8 mouse cellular contexts compared by ENCODE assay signal in the genomic region with DNA sequence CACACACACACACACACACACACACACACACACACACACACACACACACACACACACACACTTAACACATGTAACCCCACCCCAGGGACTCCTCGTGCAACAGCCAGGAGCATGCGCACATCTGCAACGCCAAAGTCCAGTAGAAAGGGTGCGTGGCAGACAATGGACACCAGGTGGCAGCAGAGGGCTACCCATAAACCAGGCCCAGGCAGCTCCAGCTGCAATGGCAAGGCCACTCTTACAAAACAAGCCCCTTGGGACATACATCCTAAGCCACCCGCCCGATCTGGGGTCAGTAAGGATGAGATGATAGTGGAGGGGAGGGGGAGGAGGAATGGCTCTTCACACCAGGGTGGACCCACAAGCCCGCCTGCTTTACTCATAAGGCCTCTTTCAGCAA. TPM values are rescaled to one million over a fixed set of nuclear protein-coding genes. Genes with fewer than 3 reads are reported as not detected.
A peak's percentile ranks its signal among the peaks of the same experiment; 100 is the strongest.
DNase-seq lines count a peak whose midpoint lies in the region; ATAC-seq and TF ChIP-seq lines count a peak whose summit lies in the region.

No protein-coding gene starts in this region.

- H3K4me2 ChIP-seq in forebrain, embryonic 15.5 days (replicated peaks): no peak overlapping the region

- TF ChIP-seq CTCF in thymus, adult 2 months (IDR thresholded peaks at IDR 0.05; ENCODE audit: borderline replicate concordance, control insufficient read depth, extremely low read depth, insufficient read depth, low read length, poor library complexity): peak; percentile 96

- peak; percentile 68 for ATAC-seq in forebrain, embryonic 15.5 days (replicated peaks)

- H3K27me3 ChIP-seq in forebrain, embryonic 15.5 days: no peaks in the 10 kb centered on the region
- H3K27me3 ChIP-seq in thymus, adult 2 months (ENCODE audit: control insufficient read depth, insufficient read depth, low read length): no peaks in the 10 kb centered on the region

- H3K9ac ChIP-seq in forebrain, embryonic 15.5 days (replicated peaks): no peak overlapping the region

- H3K4me1 ChIP-seq in forebrain, embryonic 15.5 days: no peaks in the 10 kb centered on the region; the same call in 1 of the 2 replicates
- no peaks in the 10 kb centered on the region for H3K4me1 ChIP-seq in thymus, adult 2 months (replicated peaks; ENCODE audit: control insufficient read depth, insufficient read depth, low read length)

- 1% methylated on average over 7 of the region's 7 CpGs for WGBS in forebrain, embryonic 15.5 days
- WGBS in thymus, adult 2 months: 11% methylated on average over 7 of the region's 7 CpGs

- TF ChIP-seq POLR2A in thymus, adult 2 months (IDR thresholded peaks at IDR 0.05; ENCODE audit: control insufficient read depth, extremely low read depth, insufficient read depth, low read length, poor library complexity): 0 out of 2 replicates have a peak, but pooled peaks have one; percentile 8

- no peak overlapping the region for H3K4me3 ChIP-seq in forebrain, embryonic 15.5 days
- no peak overlapping the region for H3K4me3 ChIP-seq in thymus, adult 2 months (ENCODE audit: control insufficient read depth, insufficient read depth, low read length)

- no peaks in the 10 kb centered on the region for H3K9me3 ChIP-seq in forebrain, embryonic 15.5 days

- no peaks in the 10 kb centered on the region for H3K36me3 ChIP-seq in forebrain, embryonic 15.5 days
- no peaks in the 10 kb centered on the region for H3K36me3 ChIP-seq in thymus, adult 2 months (ENCODE audit: control insufficient read depth, insufficient read depth, low read length)

- peak; percentile 87 for DNase-seq in ES-CJ7 (ENCODE audit: low read depth, low spot score)
- DNase-seq in cerebellum, adult 11 months: peak; percentile 85
- DNase-seq in heart, postnatal 25 days (ENCODE audit: low spot score): peak; percentile 72
- DNase-seq in layer of hippocampus, adult 18-20 months (ENCODE audit: low spot score in 2 of 2): peak; percentile 83 to 95
- peak; percentile 84 to 89 for DNase-seq in lung, adult 18-20 months
- peak; percentile 68 for DNase-seq in ovary, adult 18-20 months (ENCODE audit: low spot score)
- peak; percentile 80 for DNase-seq in thymus, adult 2 months

- no peak overlapping the region for H3K27ac ChIP-seq in forebrain, embryonic 15.5 days (replicated peaks)
- H3K27ac ChIP-seq in thymus, adult 2 months (ENCODE audit: control insufficient read depth, insufficient read depth, low read length): no peak overlapping the region

- intact Hi-C loops in heart, postnatal 25 days (cut with DNase I): loop anchor here (1.0 to 2.0 kb wide), 3 partner anchors 237 to 481 kb away; no protein-coding TSS in a partner anchor

RNA-seq across cellular contexts. Expression of a gene that starts 28.2 kb away (rescaled TPM):
- polyA plus RNA-seq in forebrain, embryonic 15.5 days (2015; fragmentation: Nextera tagmentation; extraction: Ambion mirVana): not detected in 2 replicates
- total RNA-seq in heart, postnatal 25 days (2021): not detected
- total RNA-seq in layer of hippocampus, adult 18-20 months (2021): not detected
- 0.23 and 0.42 TPM in 2 replicates for polyA plus RNA-seq in thymus, adult 2 months (2012; rRNA removed)
